Mouse (Mus musculus): ENCODE measurements at regions not wholly inside any gene's neighbourhood (a gene's known extent, or its start where the extent isn't known, plus 50 kb on each side); places are given as distances from the start of the nearest gene placed in this dataset.
A peak's percentile ranks its signal among the peaks of the same experiment; 100 is the strongest.

GRCm38 (mm10) chr1:89332676-89333075 lies 121.9 kb upstream of the Agap1 start:
- no peak overlapping the region for H3K4me3 ChIP-seq (ENCODE audit: low read length)
- H3K36me3 ChIP-seq (ENCODE audit: control insufficient read depth, insufficient read depth, low read length) = no peaks in the 10 kb centered on the region
- H3K27me3 ChIP-seq (ENCODE audit: control insufficient read depth, insufficient read depth, low read length) = no peaks in the 10 kb centered on the region; the same call in 1 of the 2 replicates
- no peaks in the 10 kb centered on the region for H3K4me1 ChIP-seq (ENCODE audit: control insufficient read depth, insufficient read depth, low read length)
- WGBS = 64% methylated on average over 7 of the region's 7 CpGs
- no peak for ATAC-seq (ENCODE audit: low FRiP score, low TSS enrichment)
- H3K27ac ChIP-seq (ENCODE audit: low read depth, low read length) = no peak overlapping the region
- H3K9me3 ChIP-seq (ENCODE audit: control insufficient read depth, low read length) = no peaks in the 10 kb centered on the region
- no peak overlapping the region for H3K9ac ChIP-seq (ENCODE audit: low read depth, low read length)
- H3K4me2 ChIP-seq (replicated peaks; ENCODE audit: low read depth, low read length) = no peak overlapping the region

DNA sequence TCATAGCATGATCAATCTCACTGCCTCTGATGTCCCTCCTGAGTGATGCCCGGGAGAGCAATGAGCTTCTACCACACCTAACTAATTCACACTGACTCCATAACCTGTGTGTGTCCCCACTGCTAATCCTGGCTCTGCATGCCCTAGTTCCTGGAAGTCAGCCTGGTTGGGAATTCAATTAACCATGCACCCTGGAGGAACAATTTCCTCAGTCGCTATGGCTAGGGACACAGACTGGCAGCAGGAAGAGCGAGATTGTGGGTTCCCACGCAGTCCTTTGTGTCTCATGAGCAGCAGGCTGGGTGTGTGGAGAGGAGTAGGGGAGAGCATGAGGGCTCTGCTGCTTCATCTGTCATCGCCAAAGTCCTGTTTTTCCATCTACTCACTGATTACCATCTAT lies 116.7 kb upstream of the Agap1 start:
- Histone ChIP-seq H3K9me3 (ENCODE audit: control insufficient read depth, low read length) (no peaks in the 10 kb centered on the region), H3K9ac (ENCODE audit: low read depth, low read length) (no peak overlapping the region), H3K36me3 (ENCODE audit: control insufficient read depth, insufficient read depth, low read length) (no peaks in the 10 kb centered on the region), H3K4me2 (replicated peaks; ENCODE audit: low read depth, low read length) (no peak overlapping the region), H3K4me1 (ENCODE audit: control insufficient read depth, insufficient read depth, low read length) (no peaks in the 10 kb centered on the region), H3K4me3 (ENCODE audit: low read length) (no peak overlapping the region), H3K27me3 (ENCODE audit: control insufficient read depth, insufficient read depth, low read length) (no peaks in the 10 kb centered on the region; the same call in 1 of the 2 replicates), H3K27ac (ENCODE audit: low read depth, low read length) (no peak overlapping the region)
- WGBS = 85% methylated on average over 5 of the region's 5 CpGs
- ATAC-seq (ENCODE audit: low FRiP score, low TSS enrichment) = no peak

GRCm38 (mm10) chr1:89342794-89343193 lies 111.8 kb upstream of the Agap1 start:
- Histone ChIP-seq H3K4me2 (replicated peaks; ENCODE audit: low read depth, low read length) (no peak overlapping the region), H3K36me3 (ENCODE audit: control insufficient read depth, insufficient read depth, low read length) (no peaks in the 10 kb centered on the region), H3K9me3 (ENCODE audit: control insufficient read depth, low read length) (no peaks in the 10 kb centered on the region), H3K4me3 (ENCODE audit: low read length) (no peak overlapping the region), H3K9ac (ENCODE audit: low read depth, low read length) (no peak overlapping the region), H3K27me3 (ENCODE audit: control insufficient read depth, insufficient read depth, low read length) (no peaks in the 10 kb centered on the region), H3K4me1 (ENCODE audit: control insufficient read depth, insufficient read depth, low read length) (no peaks in the 10 kb centered on the region), H3K27ac (ENCODE audit: low read depth, low read length) (no peak overlapping the region)
- 46% methylated on average over 4 of the region's 4 CpGs for WGBS
- ATAC-seq (ENCODE audit: low FRiP score, low TSS enrichment) = no peak

DNA sequence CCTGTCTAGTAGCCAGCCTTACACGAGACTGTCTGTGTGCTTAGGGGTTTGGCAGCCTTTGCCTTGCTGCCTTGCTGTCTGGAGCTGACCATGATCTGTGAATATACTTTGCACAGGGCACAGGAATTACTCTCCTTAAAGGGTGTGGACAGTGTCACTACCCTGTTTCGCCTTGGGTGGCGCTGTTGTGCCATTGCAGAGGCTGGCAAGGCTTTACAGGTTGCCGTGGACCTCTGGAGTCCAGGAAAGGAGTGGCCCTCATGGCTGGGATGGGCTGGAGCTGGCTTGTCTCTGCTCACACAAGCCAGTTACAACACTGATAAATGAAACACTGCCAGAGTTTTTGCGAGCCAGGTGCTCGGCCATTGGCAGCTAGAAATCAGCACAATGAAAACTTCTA lies 110.1 kb upstream of the Agap1 start:
- WGBS = 42% methylated on average over 6 of the region's 6 CpGs
- H3K9me3 ChIP-seq (ENCODE audit: control insufficient read depth, low read length) = no peaks in the 10 kb centered on the region
- no peak overlapping the region for H3K9ac ChIP-seq (ENCODE audit: low read depth, low read length)
- H3K4me3 ChIP-seq (ENCODE audit: low read length) = no peak overlapping the region
- H3K4me2 ChIP-seq (replicated peaks; ENCODE audit: low read depth, low read length) = no peak overlapping the region
- no peak overlapping the region for H3K27ac ChIP-seq (ENCODE audit: low read depth, low read length)
- no peaks in the 10 kb centered on the region for H3K27me3 ChIP-seq (ENCODE audit: control insufficient read depth, insufficient read depth, low read length)
- ATAC-seq (ENCODE audit: low FRiP score, low TSS enrichment) = no peak
- no peaks in the 10 kb centered on the region for H3K36me3 ChIP-seq (ENCODE audit: control insufficient read depth, insufficient read depth, low read length)
- H3K4me1 ChIP-seq (ENCODE audit: control insufficient read depth, insufficient read depth, low read length) = no peaks in the 10 kb centered on the region

DNA sequence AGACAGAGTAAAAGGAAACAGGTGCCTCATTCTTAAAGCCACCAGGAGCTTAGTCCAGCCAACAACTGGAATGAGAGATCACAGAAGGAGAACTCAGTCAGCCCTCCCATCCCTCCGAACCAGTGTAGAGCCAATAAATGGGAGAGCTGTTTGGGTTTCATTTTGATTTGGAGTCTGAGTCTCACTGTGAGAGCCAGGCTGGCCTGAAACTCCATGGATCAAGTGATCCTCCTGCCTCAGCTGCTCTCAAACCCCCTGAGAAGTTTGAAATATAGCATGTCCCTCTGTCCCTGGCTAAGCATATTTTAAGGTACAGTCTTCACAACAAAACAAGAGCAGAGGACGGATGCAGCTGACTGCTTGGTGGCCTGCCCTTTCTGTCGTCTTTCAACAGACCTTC lies 107.3 kb upstream of the Agap1 start:
- Histone ChIP-seq H3K9me3 (ENCODE audit: control insufficient read depth, low read length) (no peaks in the 10 kb centered on the region), H3K36me3 (ENCODE audit: control insufficient read depth, insufficient read depth, low read length) (no peaks in the 10 kb centered on the region), H3K4me3 (ENCODE audit: low read length) (no peak overlapping the region), H3K27ac (ENCODE audit: low read depth, low read length) (no peak overlapping the region), H3K4me1 (ENCODE audit: control insufficient read depth, insufficient read depth, low read length) (no peaks in the 10 kb centered on the region), H3K27me3 (ENCODE audit: control insufficient read depth, insufficient read depth, low read length) (no peaks in the 10 kb centered on the region), H3K9ac (ENCODE audit: low read depth, low read length) (no peak overlapping the region), H3K4me2 (replicated peaks; ENCODE audit: low read depth, low read length) (no peak overlapping the region)
- no peak for ATAC-seq (ENCODE audit: low FRiP score, low TSS enrichment)
- WGBS = 45% methylated on average over 3 of the region's 3 CpGs

DNA sequence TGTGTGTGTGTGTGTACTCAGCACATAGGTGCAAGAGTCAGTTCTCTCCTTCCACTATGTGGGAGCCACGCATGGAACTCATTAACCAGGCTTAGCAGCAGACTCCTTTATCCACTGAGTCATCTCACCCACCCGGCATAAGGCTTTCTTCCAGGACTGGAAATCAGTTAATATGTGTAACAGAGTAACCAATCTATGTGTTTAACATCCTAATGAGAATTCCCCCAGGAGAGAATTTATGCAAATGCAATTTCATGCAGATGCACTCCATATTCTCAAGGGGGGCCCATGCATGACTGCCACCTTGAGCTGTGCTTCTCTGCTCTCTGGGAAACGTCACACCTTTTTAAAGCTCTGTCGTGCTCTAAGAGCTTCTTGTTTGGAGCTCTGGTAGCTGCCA lies 101.7 kb upstream of the Agap1 start:
- Histone ChIP-seq H3K36me3 (ENCODE audit: control insufficient read depth, insufficient read depth, low read length) (no peaks in the 10 kb centered on the region), H3K9ac (ENCODE audit: low read depth, low read length) (no peak overlapping the region), H3K27me3 (ENCODE audit: control insufficient read depth, insufficient read depth, low read length) (no peaks in the 10 kb centered on the region), H3K4me1 (ENCODE audit: control insufficient read depth, insufficient read depth, low read length) (no peaks in the 10 kb centered on the region), H3K9me3 (ENCODE audit: control insufficient read depth, low read length) (peaks cover 5% of the 10 kb centered on the region; the same call in 1 of the 2 replicates), H3K27ac (ENCODE audit: low read depth, low read length) (no peak overlapping the region), H3K4me3 (ENCODE audit: low read length) (no peak overlapping the region), H3K4me2 (replicated peaks; ENCODE audit: low read depth, low read length) (no peak overlapping the region)
- 54% methylated on average over 4 of the region's 4 CpGs for WGBS
- no peak for ATAC-seq (ENCODE audit: low FRiP score, low TSS enrichment)

DNA sequence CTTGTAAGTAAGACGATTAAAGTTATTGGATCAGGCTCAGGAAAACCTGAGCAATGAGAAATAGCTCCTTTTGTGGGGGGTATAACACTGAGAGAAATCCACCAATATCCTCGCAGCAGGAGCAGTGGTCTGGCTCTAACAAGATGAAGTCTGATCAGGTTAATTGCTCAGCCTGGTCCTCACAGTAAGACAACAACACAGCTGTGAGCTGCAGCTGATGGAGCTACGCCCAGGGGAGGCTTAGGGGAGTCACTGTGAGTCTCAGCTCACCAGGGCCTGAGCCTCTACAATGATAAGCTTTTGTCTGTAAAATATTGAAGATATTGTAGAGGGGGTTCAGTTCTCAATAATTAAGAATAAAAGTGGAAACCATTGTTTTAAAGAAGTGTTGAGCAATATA lies 95.3 kb upstream of the Agap1 start:
- ATAC-seq (ENCODE audit: low FRiP score, low TSS enrichment) = no peak
- H3K9ac ChIP-seq (ENCODE audit: low read depth, low read length) = no peak overlapping the region
- WGBS = 68% methylated on average over 3 of the region's 3 CpGs

DNA sequence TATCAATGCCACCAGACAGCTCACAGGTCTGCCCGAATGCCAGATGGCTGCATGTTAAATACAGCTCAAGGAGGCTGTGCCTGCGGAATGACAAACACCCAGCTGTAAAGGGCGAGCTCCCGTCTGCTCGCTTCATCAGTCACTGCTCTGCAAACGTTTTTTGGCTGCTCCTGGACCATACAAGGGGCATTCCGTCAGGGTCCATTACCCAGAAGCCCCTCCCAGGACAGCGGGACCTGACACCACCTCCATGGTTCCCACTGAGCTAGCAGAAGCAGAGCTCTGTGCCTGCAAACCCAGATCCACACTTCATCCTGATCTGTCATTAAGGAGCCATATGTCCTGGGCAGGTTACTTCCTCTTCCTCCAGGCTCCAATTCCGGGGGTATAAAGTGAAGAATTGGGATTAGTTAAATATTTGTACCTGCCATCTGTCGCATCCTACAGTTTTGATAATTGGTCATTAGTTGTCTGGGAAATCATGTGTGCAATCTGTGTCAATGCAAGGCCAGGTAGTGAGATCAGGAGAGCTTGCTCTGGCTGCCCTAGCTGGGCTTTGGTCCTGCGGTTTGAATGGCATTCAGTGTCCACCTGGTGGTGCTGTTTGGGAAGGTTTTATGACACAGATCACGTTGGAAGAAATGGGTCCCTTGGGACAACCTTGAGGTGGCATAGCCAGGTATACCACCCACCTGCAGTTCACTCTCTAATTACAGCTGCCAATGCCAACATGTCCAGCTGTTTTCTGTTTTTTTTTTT lies 89.9 kb upstream of the Agap1 start:
- H3K9me3 ChIP-seq (ENCODE audit: control insufficient read depth, low read length) = 0 out of 2 replicates have a peak, but pooled peaks cover 7% of the 10 kb centered on the region
- H3K27ac ChIP-seq (ENCODE audit: low read depth, low read length) = no peak overlapping the region
- ATAC-seq (ENCODE audit: low FRiP score, low TSS enrichment) = peak; percentile 89
- H3K27me3 ChIP-seq (ENCODE audit: control insufficient read depth, insufficient read depth, low read length) = no peaks in the 10 kb centered on the region
- no peaks in the 10 kb centered on the region for H3K36me3 ChIP-seq (ENCODE audit: control insufficient read depth, insufficient read depth, low read length)
- WGBS = 41% methylated on average over 12 of the region's 12 CpGs
- no peak overlapping the region for H3K4me3 ChIP-seq (ENCODE audit: low read length)
- no peak overlapping the region for H3K9ac ChIP-seq (ENCODE audit: low read depth, low read length)
- no peak overlapping the region for H3K4me2 ChIP-seq (replicated peaks; ENCODE audit: low read depth, low read length)
- peaks cover 14% of the 10 kb centered on the region; the same call in 1 of the 2 replicates for H3K4me1 ChIP-seq (ENCODE audit: control insufficient read depth, insufficient read depth, low read length)

More for the DNA sequence above, 95.3 kb upstream of the Agap1 start:
- Histone ChIP-seq H3K4me3 (ENCODE audit: low read length) (no peak overlapping the region), H3K4me1 (ENCODE audit: control insufficient read depth, insufficient read depth, low read length) (0 out of 2 replicates have a peak, but pooled peaks cover 2% of the 10 kb centered on the region), H3K27me3 (ENCODE audit: control insufficient read depth, insufficient read depth, low read length) (no peaks in the 10 kb centered on the region), H3K36me3 (ENCODE audit: control insufficient read depth, insufficient read depth, low read length) (no peaks in the 10 kb centered on the region), H3K9me3 (ENCODE audit: control insufficient read depth, low read length) (peaks cover 5% of the 10 kb centered on the region; the same call in 1 of the 2 replicates), H3K4me2 (replicated peaks; ENCODE audit: low read depth, low read length) (no peak overlapping the region), H3K27ac (ENCODE audit: low read depth, low read length) (no peak overlapping the region)

DNA sequence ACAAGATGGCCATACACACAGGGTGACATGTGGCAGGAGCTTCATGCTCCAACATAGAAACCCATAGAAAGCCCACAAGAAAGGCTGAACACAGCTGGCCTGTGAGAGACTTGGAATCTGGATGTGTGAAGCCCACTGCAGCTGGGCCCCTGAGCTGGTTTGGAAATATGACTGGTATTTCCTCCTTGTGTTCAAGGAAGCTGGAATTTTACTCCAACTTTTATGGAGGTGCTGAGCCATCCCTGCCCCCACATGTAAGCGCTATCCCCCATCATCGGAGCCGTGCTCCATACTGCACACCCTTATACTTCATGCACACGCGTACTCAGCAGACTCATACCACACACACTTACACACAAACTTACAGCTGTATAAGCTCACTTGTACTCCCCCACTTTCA lies 87.7 kb upstream of the Agap1 start:
- Histone ChIP-seq H3K27me3 (ENCODE audit: control insufficient read depth, insufficient read depth, low read length) (no peaks in the 10 kb centered on the region), H3K4me3 (ENCODE audit: low read length) (no peak overlapping the region), H3K9me3 (ENCODE audit: control insufficient read depth, low read length) (0 out of 2 replicates have a peak, but pooled peaks cover 7% of the 10 kb centered on the region), H3K9ac (ENCODE audit: low read depth, low read length) (no peak overlapping the region), H3K4me2 (replicated peaks; ENCODE audit: low read depth, low read length) (no peak overlapping the region), H3K27ac (ENCODE audit: low read depth, low read length) (no peak overlapping the region), H3K36me3 (ENCODE audit: control insufficient read depth, insufficient read depth, low read length) (no peaks in the 10 kb centered on the region), H3K4me1 (ENCODE audit: control insufficient read depth, insufficient read depth, low read length) (peaks cover 14% of the 10 kb centered on the region; the same call in 1 of the 2 replicates)
- no peak; the same call in 1 of the 2 replicates for ATAC-seq (ENCODE audit: low FRiP score, low TSS enrichment)
- WGBS = 69% methylated on average over 5 of the region's 5 CpGs
